In genomic region chr9:65603401-65604102, GRCm38 (mm10) we compare ENCODE assay signal across 8 mouse cellular contexts. TPM values are rescaled to one million over a fixed set of nuclear protein-coding genes. Genes with fewer than 3 reads are reported as not detected.
A peak's percentile ranks its signal among the peaks of the same experiment; 100 is the strongest.
DNase-seq lines count a peak whose midpoint lies in the region; ATAC-seq and TF ChIP-seq lines count a peak whose summit lies in the region.
"Had no signal": no experiment of that assay in that cellular context is flagged by ENCODE, and none has a peak within 500 bp of the region (broad histone marks: within the 10 kb centered on the region; RNA-seq: fewer than 3 reads in every experiment).

No protein-coding gene starts in this region.

- no peak overlapping the region for H3K9ac ChIP-seq in kidney, postnatal 0 days (ENCODE audit: low read depth, low read length)
- no peak overlapping the region for H3K9ac ChIP-seq in liver, embryonic 14.5 days (replicated peaks)

- H3ac ChIP-seq in C2C12 (ENCODE audit: control insufficient read depth, insufficient read length, low read depth) = no peak overlapping the region

- no peak overlapping the region for H3K4me2 ChIP-seq in kidney, postnatal 0 days (ENCODE audit: low read length)
- H3K4me2 ChIP-seq in liver, embryonic 14.5 days (ENCODE audit: low read depth) = no peak overlapping the region

- H3K27ac ChIP-seq in kidney, postnatal 0 days = no peak overlapping the region
- H3K27ac ChIP-seq in liver, embryonic 14.5 days = no peak overlapping the region
- no peak overlapping the region for H3K27ac ChIP-seq in midbrain, embryonic 10.5 days (replicated peaks)

- peak; percentile 52 for DNase-seq in kidney, postnatal 0 days (ENCODE audit: low spot score)
- DNase-seq in kidney, adult 8-10 months = no peak
- peak; percentile 80 for DNase-seq in ES-CJ7 (ENCODE audit: low read depth, low spot score)
- no peak for DNase-seq in liver, embryonic 14.5 days (ENCODE audit: low read depth in 3 of 3, low spot score in 3 of 3)
- no peak for DNase-seq in gastrocnemius, postnatal 10 days
- no peak for DNase-seq in midbrain, embryonic 10.5 days (ENCODE audit: low spot score)
- DNase-seq: adrenal gland, postnatal 25 days had no signal

- H3K79me2 ChIP-seq in C2C12 (ENCODE audit: control insufficient read depth, insufficient read depth) = no peaks in the 10 kb centered on the region

- TF ChIP-seq CTCF in kidney, postnatal 0 days (IDR thresholded peaks at IDR 0.05; ENCODE audit: low read depth) = peak; percentile 60
- peak; percentile 15 for TF ChIP-seq CTCF in C2C12 (IDR thresholded peaks at IDR 0.05; ENCODE audit: control insufficient read depth, insufficient read depth, insufficient read length)
- TF ChIP-seq CTCF in liver, embryonic 14.5 days (IDR thresholded peaks at IDR 0.05; ENCODE audit: low read depth) = peak; percentile 62

- no peak overlapping the region for H3K4me3 ChIP-seq in kidney, postnatal 0 days (replicated peaks; ENCODE audit: low read depth, low read length)
- no peak overlapping the region for H3K4me3 ChIP-seq in C2C12 (ENCODE audit: insufficient read depth, poor library complexity, severe bottlenecking)
- H3K4me3 ChIP-seq in liver, embryonic 14.5 days (ENCODE audit: insufficient read depth in 1 of 2, low read depth in 2 of 2, low read length in 2 of 2) = no peak overlapping the region
- H3K4me3 ChIP-seq in midbrain, embryonic 10.5 days = no peak overlapping the region

- H3K36me3 ChIP-seq in kidney, postnatal 0 days (ENCODE audit: insufficient read depth, low read length) = no peaks in the 10 kb centered on the region
- H3K36me3 ChIP-seq in C2C12 (ENCODE audit: control insufficient read depth, insufficient read depth) = no peaks in the 10 kb centered on the region
- no peaks in the 10 kb centered on the region for H3K36me3 ChIP-seq in liver, embryonic 14.5 days (replicated peaks; ENCODE audit: control insufficient read depth, insufficient read depth, low read depth)
- no peaks in the 10 kb centered on the region for H3K36me3 ChIP-seq in midbrain, embryonic 10.5 days

- no peaks in the 10 kb centered on the region for H3K27me3 ChIP-seq in kidney, postnatal 0 days (ENCODE audit: insufficient read depth, low read length)
- no peaks in the 10 kb centered on the region for H3K27me3 ChIP-seq in C2C12 (ENCODE audit: control insufficient read depth, insufficient read depth, insufficient read length)
- H3K27me3 ChIP-seq in liver, embryonic 14.5 days (ENCODE audit: control insufficient read depth, insufficient read depth, low read length) = no peaks in the 10 kb centered on the region
- peaks cover 14% of the 10 kb centered on the region for H3K27me3 ChIP-seq in midbrain, embryonic 10.5 days (ENCODE audit: low read depth, poor library complexity, severe bottlenecking)

- 55% methylated on average over 8 of the region's 8 CpGs for WGBS in kidney, postnatal 0 days
- WGBS in liver, embryonic 14.5 days (ENCODE audit: insufficient replicate concordance) = 53% methylated on average over 8 of the region's 8 CpGs
- 51% methylated on average over 8 of the region's 8 CpGs for WGBS in midbrain, embryonic 10.5 days

- H3K79me3 ChIP-seq in C2C12 (ENCODE audit: low read depth) = no peaks in the 10 kb centered on the region

- H3K4me1 ChIP-seq in kidney, postnatal 0 days (replicated peaks; ENCODE audit: insufficient read depth, low read length) = no peaks in the 10 kb centered on the region
- no peaks in the 10 kb centered on the region for H3K4me1 ChIP-seq in liver, embryonic 14.5 days (replicated peaks; ENCODE audit: control insufficient read depth in 2 of 2, insufficient read depth in 2 of 2, low read length in 1 of 2)
- H3K4me1 ChIP-seq in midbrain, embryonic 10.5 days = peaks cover 16% of the 10 kb centered on the region

- no peaks in the 10 kb centered on the region for H3K9me3 ChIP-seq in kidney, postnatal 0 days (replicated peaks; ENCODE audit: low read length)
- H3K9me3 ChIP-seq in liver, embryonic 14.5 days (ENCODE audit: control insufficient read depth, low read length) = no peaks in the 10 kb centered on the region
- no peaks in the 10 kb centered on the region for H3K9me3 ChIP-seq in midbrain, embryonic 10.5 days (replicated peaks)

- TF ChIP-seq EP300 in liver, embryonic 14.5 days (IDR thresholded peaks at IDR 0.05; ENCODE audit: low read depth) = no peak

- no peak for ATAC-seq in kidney, postnatal 0 days (replicated peaks; ENCODE audit: low FRiP score, low read depth)
- no peak for ATAC-seq in liver, embryonic 14.5 days (ENCODE audit: insufficient read depth)

TF ChIP-seq in C2C12, 6 proteins besides CTCF, POLR2A, EP300 and RAD21:
- TF ChIP-seq CEBPB (IDR thresholded peaks at IDR 0.05; ENCODE audit: low read depth) (no peak), MYOG (IDR thresholded peaks at IDR 0.05; ENCODE audit: control insufficient read depth, extremely low read depth, insufficient read length) (no peak), MYOD1 (IDR thresholded peaks at IDR 0.05; ENCODE audit: control insufficient read depth, insufficient read length, low read depth) (no peak), MAX (IDR thresholded peaks at IDR 0.05) (no peak), FOSL1 (IDR thresholded peaks at IDR 0.05; ENCODE audit: insufficient read depth, low read length, poor library complexity, severe bottlenecking) (no peak), USF1 (IDR thresholded peaks at IDR 0.05; ENCODE audit: low read depth) (no peak)

RNA-seq across cellular contexts. Expression of gene Pif1, which starts 16.6 kb away (rescaled TPM):
- 3.5 and 4.8 TPM in 2 replicates for polyA plus RNA-seq in kidney, postnatal 0 days (2015; fragmentation: Nextera tagmentation; extraction: Ambion mirVana)
- 10.8 TPM for polyA plus RNA-seq in C2C12 (2012; fragmentation: generic; extraction: Trizol)
- polyA plus RNA-seq in liver, embryonic 14.5 days (2012; rRNA removed) = 10.8 and 11.9 TPM in 2 replicates
- 6.8 and 7.7 TPM in 2 replicates for polyA plus RNA-seq in liver, embryonic 14.5 days (2014; fragmentation: Nextera tagmentation; extraction: Ambion mirVana)
- 1 to 10 TPM in 1 of 2 experiments, under 1 TPM in 1; 0.92 to 1.4 TPM for total RNA-seq in gastrocnemius, postnatal 10 days (2021)
- polyA plus RNA-seq in midbrain, embryonic 10.5 days (2016; fragmentation: Nextera tagmentation; extraction: Ambion mirVana) = 27.8 and 29.3 TPM in 2 replicates

RNA-seq across cellular contexts. Expression of gene Plekho2, which starts 23.7 kb away (rescaled TPM):
- polyA plus RNA-seq in kidney, postnatal 0 days (2015; fragmentation: Nextera tagmentation; extraction: Ambion mirVana) = 13.4 and 14.6 TPM in 2 replicates
- polyA plus RNA-seq in C2C12 (2012; fragmentation: generic; extraction: Trizol) = 23.3 TPM
- 15.5 and 15.7 TPM in 2 replicates for polyA plus RNA-seq in liver, embryonic 14.5 days (2012; rRNA removed)
- polyA plus RNA-seq in liver, embryonic 14.5 days (2014; fragmentation: Nextera tagmentation; extraction: Ambion mirVana) = 21.5 and 24.2 TPM in 2 replicates
- 10 to 100 TPM; 11.4 to 17.3 TPM for total RNA-seq in gastrocnemius, postnatal 10 days (2021)
- polyA plus RNA-seq in midbrain, embryonic 10.5 days (2016; fragmentation: Nextera tagmentation; extraction: Ambion mirVana) = 13.4 and 13.9 TPM in 2 replicates

RNA-seq across cellular contexts. Expression of gene Rbpms2, which starts 25.9 kb away (rescaled TPM):
- 38.6 and 39.2 TPM in 2 replicates for polyA plus RNA-seq in kidney, postnatal 0 days (2015; fragmentation: Nextera tagmentation; extraction: Ambion mirVana)
- 41.3 TPM for polyA plus RNA-seq in C2C12 (2012; fragmentation: generic; extraction: Trizol)
- polyA plus RNA-seq in liver, embryonic 14.5 days (2012; rRNA removed) = 8.9 and 11.6 TPM in 2 replicates
- 11.9 and 13.9 TPM in 2 replicates for polyA plus RNA-seq in liver, embryonic 14.5 days (2014; fragmentation: Nextera tagmentation; extraction: Ambion mirVana)
- 1 to 10 TPM; 2.4 to 4.0 TPM for total RNA-seq in gastrocnemius, postnatal 10 days (2021)
- 33.2 and 39.4 TPM in 2 replicates for polyA plus RNA-seq in midbrain, embryonic 10.5 days (2016; fragmentation: Nextera tagmentation; extraction: Ambion mirVana)

Comparison
In these comparisons a context has a peak if more than half of its experiments do, and no peak if none do; other contexts are left out.
1. DNase-seq: peak in kidney, postnatal 0 days (single experiment) and ES-CJ7 (single experiment); none in kidney, adult 8-10 months (0 of 2), liver, embryonic 14.5 days (0 of 3), gastrocnemius, postnatal 10 days (single experiment) and midbrain, embryonic 10.5 days (single experiment).
2. Peak in every context shown above with its lines, with median percentiles within 50 percentile points of each other: CTCF ChIP-seq.